Mouse (Mus musculus) thymus, adult 18-20 months (tissue): ENCODE measurements around the gene S1pr2.
A peak's percentile ranks its signal among the peaks of the same experiment; 100 is the strongest.
"Not testable (repeated sequence)": the region's sequence is repeated elsewhere in the genome, so short reads cannot be mapped to it uniquely, and the experiment has no call there.

Experiments used
- DNase-seq, 2 experiments: peaks; one replicate each; pipeline ENCODE4 v3.0.0; 2022; ENCODE audit warnings: mixed read lengths in 2 of 2

S1pr2 gene

GRCm38 (mm10) chr9:20998337-20998736, 21.8 kb upstream of the S1pr2 start:
- DNase-seq: not testable (repeated sequence)

- no peak for DNase-seq
Observed at GRCm38 (mm10) chr9:20997065-20997464, 20.5 kb upstream of the S1pr2 start.

GRCm38 (mm10) chr9:20995069-20995468, 18.5 kb upstream of the S1pr2 start:
- no peak for DNase-seq

- no peak for DNase-seq
Observed at GRCm38 (mm10) chr9:20993165-20993898, 16.8 kb upstream of the S1pr2 start.

- no peak for DNase-seq
Observed at GRCm38 (mm10) chr9:20991587-20991986, 15.0 kb upstream of the S1pr2 start.

- no peak for DNase-seq
Observed at GRCm38 (mm10) chr9:20990861-20991260, 14.3 kb upstream of the S1pr2 start.

GRCm38 (mm10) chr9:20987953-20988352, 11.4 kb upstream of the S1pr2 start:
- peak in 1 of 2 experiments; percentile 38 for DNase-seq

GRCm38 (mm10) chr9:20986952-20987686, 10.5 kb upstream of the S1pr2 start:
- DNase-seq: no peak

- DNase-seq: no peak
Observed at GRCm38 (mm10) chr9:20983169-20983568, 6.6 kb upstream of the S1pr2 start.

GRCm38 (mm10) chr9:20982171-20982570, 5.6 kb upstream of the S1pr2 start:
- DNase-seq: no peak

GRCm38 (mm10) chr9:20979769-20980168, 3.2 kb upstream of the S1pr2 start:
- DNase-seq: no peak

- DNase-seq: no peak
Observed at GRCm38 (mm10) chr9:20979181-20979580, 2.6 kb upstream of the S1pr2 start.

GRCm38 (mm10) chr9:20978409-20979095, 2.0 kb upstream of the S1pr2 start:
- DNase-seq: no peak

GRCm38 (mm10) chr9:20976961-20977689, 544 bp upstream of the S1pr2 start:
- no peak for DNase-seq

- DNase-seq: no peak
Observed at GRCm38 (mm10) chr9:20975431-20976215, 958 bp downstream of the S1pr2 start.

- DNase-seq: no peak
Observed at GRCm38 (mm10) chr9:20973682-20974075, 2.9 kb downstream of the S1pr2 start.

GRCm38 (mm10) chr9:20973001-20973681, 3.4 kb downstream of the S1pr2 start:
- DNase-seq: no peak

- no peak for DNase-seq
Observed at GRCm38 (mm10) chr9:20972141-20972992, 4.2 kb downstream of the S1pr2 start.

GRCm38 (mm10) chr9:20971751-20972140, 4.8 kb downstream of the S1pr2 start:
- no peak for DNase-seq

GRCm38 (mm10) chr9:20966747-20967146, 9.8 kb downstream of the S1pr2 start:
- DNase-seq: no peak

- no peak for DNase-seq
Observed at GRCm38 (mm10) chr9:20966008-20966407, 10.6 kb downstream of the S1pr2 start.
